Mouse (Mus musculus): ENCODE results near the gene Pafah1b3. TPM values are rescaled to one million over a fixed set of nuclear protein-coding genes. Genes with fewer than 3 reads are reported as not detected.

Pafah1b3 gene
- polyA plus RNA-seq, 1 experiment from 2014 or later, result 157 TPM

GRCm38 (mm10) chr7:25251822-25252221, 46.0 kb downstream of the Pafah1b3 start:
- ATAC-seq, result no peak
- ChIA-PET POLR2A (interaction anchor here (1.3 kb wide), 1 partner anchor 17 kb away, joined by 3 read pairs; no protein-coding TSS in a partner anchor), CTCF (interaction anchor here (0.7 to 1.7 kb wide), 6 partner anchors 9 to 150 kb away, joined by 3 to 7 read pairs (median 3); no protein-coding TSS in a partner anchor)
- DNase-seq (ENCODE audit: low read depth, low spot score), result no peak
- in situ Hi-C loops (cut with MboI; ENCODE audit: low pct_unique_long_range_greater_than_20kb), result no loop called here
- H3K27me3 ChIP-seq, result no peaks in the 10 kb centered on the region
- TF ChIP-seq CTCF (IDR thresholded peaks at IDR 0.05), result no peak

GRCm38 (mm10) chr7:25251071-25251791, 46.6 kb downstream of the Pafah1b3 start:
- no peak for TF ChIP-seq CTCF (IDR thresholded peaks at IDR 0.05)
- DNase-seq (ENCODE audit: low read depth, low spot score) (no peak), ATAC-seq (no peak)
- H3K27me3 ChIP-seq, result no peaks in the 10 kb centered on the region
- POLR2A ChIA-PET, result interaction anchor here (1.3 kb wide), 1 partner anchor 18 kb away, joined by 3 read pairs; no protein-coding TSS in a partner anchor
- in situ Hi-C loops (cut with MboI; ENCODE audit: low pct_unique_long_range_greater_than_20kb), result no loop called here
- CTCF ChIA-PET, result interaction anchor here (0.7 to 1.7 kb wide), 6 partner anchors 10 to 151 kb away, joined by 3 to 7 read pairs (median 3); no protein-coding TSS in a partner anchor

- CTCF ChIA-PET, result interaction anchor here (1.5 kb wide), 1 partner anchor 9 kb away, joined by 3 read pairs; no protein-coding TSS in a partner anchor
- no peak for TF ChIP-seq CTCF (IDR thresholded peaks at IDR 0.05)
- no peaks in the 10 kb centered on the region for H3K27me3 ChIP-seq
- DNase-seq (ENCODE audit: low read depth, low spot score), result no peak
- in situ Hi-C loops (cut with MboI; ENCODE audit: low pct_unique_long_range_greater_than_20kb), result no loop called here
- POLR2A ChIA-PET, result interaction anchor here (0.6 to 1.5 kb wide), 3 partner anchors 12 to 22 kb away, joined by 3 read pairs; no protein-coding TSS in a partner anchor
- ATAC-seq, result peak; percentile 34
Measured at GRCm38 (mm10) chr7:25250141-25250972, 47.4 kb downstream of the Pafah1b3 start, which contains the start of gene Erf. Gene Erf, minus strand, starts transcription at chr7:25250761.

GRCm38 (mm10) chr7:25249314-25250140, 48.3 kb downstream of the Pafah1b3 start:
- DNase-seq (ENCODE audit: low read depth, low spot score) (no peak), ATAC-seq (peak; percentile 51)
- ChIA-PET CTCF (no interaction called here), POLR2A (interaction anchor here (0.6 to 1.5 kb wide), 2 partner anchors 11 to 22 kb away, joined by 3 read pairs; no protein-coding TSS in a partner anchor)
- no peaks in the 10 kb centered on the region for H3K27me3 ChIP-seq
- TF ChIP-seq CTCF (IDR thresholded peaks at IDR 0.05), result no peak
- in situ Hi-C loops (cut with MboI; ENCODE audit: low pct_unique_long_range_greater_than_20kb), result no loop called here

- ChIA-PET CTCF (interaction anchor here (1.2 kb wide), 1 partner anchor 19 kb away, joined by 3 read pairs; the partner anchor contains the start of gene Cic), POLR2A (interaction anchor here (0.8 to 1.5 kb wide), 4 partner anchors 17 to 69 kb away, joined by 3 to 5 read pairs (median 3); no protein-coding TSS in a partner anchor)
- no peaks in the 10 kb centered on the region for H3K27me3 ChIP-seq
- in situ Hi-C loops (cut with MboI; ENCODE audit: low pct_unique_long_range_greater_than_20kb), result no loop called here
- DNase-seq (ENCODE audit: low read depth, low spot score), result no peak
- peak; percentile 7 for ATAC-seq
- no peak for TF ChIP-seq CTCF (IDR thresholded peaks at IDR 0.05)
Measured at GRCm38 (mm10) chr7:25248846-25249313, 48.9 kb downstream of the Pafah1b3 start.

GRCm38 (mm10) chr7:25248018-25248647, 49.7 kb downstream of the Pafah1b3 start:
- POLR2A ChIA-PET, result interaction anchor here (0.8 to 1.3 kb wide), 4 partner anchors 16 to 70 kb away, joined by 3 to 5 read pairs (median 4); no protein-coding TSS in a partner anchor
- H3K27me3 ChIP-seq, result no peaks in the 10 kb centered on the region
- TF ChIP-seq CTCF (IDR thresholded peaks at IDR 0.05), result no peak
- DNase-seq (ENCODE audit: low read depth, low spot score) (no peak), ATAC-seq (no peak)
- in situ Hi-C loops (cut with MboI; ENCODE audit: low pct_unique_long_range_greater_than_20kb), result no loop called here
- CTCF ChIA-PET, result interaction anchor here (1.2 kb wide), 1 partner anchor 20 kb away, joined by 3 read pairs; the partner anchor contains the start of gene Cic

GRCm38 (mm10) chr7:25247498-25247897, 50.3 kb downstream of the Pafah1b3 start:
- POLR2A ChIA-PET, result interaction anchor here (1.3 kb wide), 1 partner anchor 22 kb away, joined by 5 read pairs; no protein-coding TSS in a partner anchor
- CTCF ChIA-PET, result interaction anchor here (1.2 kb wide), 1 partner anchor 20 kb away, joined by 3 read pairs; the partner anchor contains the start of gene Cic
- no peak for ATAC-seq
- DNase-seq (ENCODE audit: low read depth, low spot score), result no peak
- in situ Hi-C loops (cut with MboI; ENCODE audit: low pct_unique_long_range_greater_than_20kb), result no loop called here
- no peak for TF ChIP-seq CTCF (IDR thresholded peaks at IDR 0.05)
- no peaks in the 10 kb centered on the region for H3K27me3 ChIP-seq

GRCm38 (mm10) chr7:25246759-25247137, 51.0 kb downstream of the Pafah1b3 start:
- no peak for DNase-seq (ENCODE audit: low read depth, low spot score)
- POLR2A ChIA-PET, result interaction anchor here (0.7 to 1.4 kb wide), 2 partner anchors 11 to 96 kb away, joined by 3 read pairs; no protein-coding TSS in a partner anchor
- in situ Hi-C loops (cut with MboI; ENCODE audit: low pct_unique_long_range_greater_than_20kb), result no loop called here

More at GRCm38 (mm10) chr7:25246759-25247137, 51.0 kb downstream of the Pafah1b3 start:
- ATAC-seq, result no peak
- no peaks in the 10 kb centered on the region for H3K27me3 ChIP-seq
- no peak for TF ChIP-seq CTCF (IDR thresholded peaks at IDR 0.05)
- CTCF ChIA-PET, result interaction anchor here (1.3 kb wide), 2 partner anchors 31 to 87 kb away, joined by 3 read pairs; no protein-coding TSS in a partner anchor

Data from Patski (cell line).